Mouse (Mus musculus): ENCODE results near the gene Ccdc86. TPM values are rescaled to one million over a fixed set of nuclear protein-coding genes. Genes with fewer than 3 reads are reported as not detected.

Gene Ccdc86
- polyA plus RNA-seq (2016; fragmentation: Nextera tagmentation; extraction: Ambion mirVana): 31.1 and 39.2 TPM in 2 replicates

DNA sequence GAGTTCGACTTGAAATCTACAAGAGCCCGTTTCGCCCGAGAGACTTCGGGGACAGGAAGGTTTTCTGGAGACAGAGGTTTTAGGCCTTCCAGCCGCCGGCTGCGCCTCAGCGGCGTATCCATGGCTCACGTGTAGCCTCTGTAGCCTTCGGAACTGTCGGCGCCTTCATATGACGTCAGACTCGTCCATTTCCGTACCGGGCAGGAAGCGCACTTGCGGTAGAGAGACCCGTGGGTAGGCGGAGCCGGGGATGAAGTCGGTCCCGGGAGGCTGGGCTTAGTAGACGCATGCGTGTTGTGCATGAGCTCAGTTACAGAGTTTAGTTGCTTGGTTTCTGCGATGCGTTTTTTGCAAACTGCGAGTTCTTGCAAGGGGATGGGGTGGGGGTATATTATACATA is at the start of gene Ccdc86:
Ccdc86 (minus strand) TSS at position 155 of the 400 bp plus-strand sequence.
- H3K4me1 ChIP-seq: peaks cover 52% of the 10 kb centered on the region
- peak within 1 kb of the TSS; percentile 80 for H3K27ac ChIP-seq (replicated peaks)
- H3K36me3 ChIP-seq: peaks cover 31% of the 10 kb centered on the region
- peak; percentile 99 for DNase-seq (ENCODE audit: low spot score)
- H3K9me3 ChIP-seq (replicated peaks): no peaks in the 10 kb centered on the region
- peak within 1 kb of the TSS; percentile 82 for H3K4me3 ChIP-seq
- WGBS: under 1% methylated on average over 30 of the region's 30 CpGs
- H3K27me3 ChIP-seq (ENCODE audit: low read depth, poor library complexity, severe bottlenecking): no peaks in the 10 kb centered on the region

DNA sequence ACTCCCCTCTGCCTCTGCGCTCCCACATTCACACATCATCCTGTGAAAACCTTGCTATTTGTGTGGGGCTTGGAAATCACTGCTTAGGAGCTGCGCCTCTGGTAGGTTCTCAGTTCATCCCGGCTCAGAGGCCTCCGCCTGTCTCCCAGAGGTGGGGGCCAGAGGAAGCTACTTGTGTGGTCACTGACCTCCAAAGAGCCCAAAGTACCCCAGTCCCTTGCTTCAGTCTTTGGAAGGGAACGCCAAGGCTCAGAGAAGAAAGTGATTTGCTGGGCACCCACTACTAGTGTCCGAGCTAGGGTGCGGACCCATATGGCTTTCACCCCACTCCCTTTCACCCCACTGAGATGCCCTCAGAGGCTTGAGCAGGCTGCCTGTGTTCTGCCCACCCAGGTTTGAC is 44.1 kb upstream of the Ccdc86 start, which contains the start of gene Ms4a15:
Ms4a15 (minus strand) TSS at position 101 of the 400 bp plus-strand sequence.
- Histone ChIP-seq H3K4me1 (no peaks in the 10 kb centered on the region), H3K4me3 (no peak within 1 kb of the TSS), H3K27ac (replicated peaks) (no peak within 1 kb of the TSS), H3K27me3 (ENCODE audit: low read depth, poor library complexity, severe bottlenecking) (no peaks in the 10 kb centered on the region), H3K36me3 (no peaks in the 10 kb centered on the region), H3K9me3 (replicated peaks) (no peaks in the 10 kb centered on the region)
- WGBS: 90% methylated on average over 7 of the region's 7 CpGs
- DNase-seq (ENCODE audit: low spot score): no peak

GRCm38 (mm10) chr19:10991911-10992310 is 42.8 kb upstream of the Ccdc86 start:
- no peak for DNase-seq (ENCODE audit: low spot score)
- Histone ChIP-seq H3K36me3 (no peaks in the 10 kb centered on the region), H3K4me1 (no peaks in the 10 kb centered on the region), H3K27me3 (ENCODE audit: low read depth, poor library complexity, severe bottlenecking) (no peaks in the 10 kb centered on the region), H3K9me3 (replicated peaks) (no peaks in the 10 kb centered on the region), H3K27ac (replicated peaks) (no peak overlapping the region), H3K4me3 (no peak overlapping the region)

- Histone ChIP-seq H3K4me1 (no peaks in the 10 kb centered on the region), H3K36me3 (no peaks in the 10 kb centered on the region), H3K27me3 (ENCODE audit: low read depth, poor library complexity, severe bottlenecking) (no peaks in the 10 kb centered on the region), H3K4me3 (no peak overlapping the region), H3K9me3 (replicated peaks) (no peaks in the 10 kb centered on the region), H3K27ac (replicated peaks) (no peak overlapping the region)
- WGBS: 68% methylated on average over 1 of the region's 1 CpGs
- no peak for DNase-seq (ENCODE audit: low spot score)
Observed at GRCm38 (mm10) chr19:10990751-10991150, 41.7 kb upstream of the Ccdc86 start.

GRCm38 (mm10) chr19:10988563-10988962 is 39.5 kb upstream of the Ccdc86 start:
- H3K27ac ChIP-seq (replicated peaks): no peak overlapping the region
- DNase-seq (ENCODE audit: low spot score): no peak
- H3K9me3 ChIP-seq (replicated peaks): no peaks in the 10 kb centered on the region
- H3K4me3 ChIP-seq: no peak overlapping the region
- H3K36me3 ChIP-seq: no peaks in the 10 kb centered on the region
- no peaks in the 10 kb centered on the region for H3K27me3 ChIP-seq (ENCODE audit: low read depth, poor library complexity, severe bottlenecking)
- no peaks in the 10 kb centered on the region for H3K4me1 ChIP-seq
- WGBS: 83% methylated on average over 1 of the region's 1 CpGs

- 0 out of 2 replicates have a peak, but pooled peaks cover 3% of the 10 kb centered on the region for H3K4me1 ChIP-seq
- no peak for DNase-seq (ENCODE audit: low spot score)
- no peaks in the 10 kb centered on the region for H3K36me3 ChIP-seq
- WGBS: 87% methylated on average over 4 of the region's 4 CpGs
- no peaks in the 10 kb centered on the region for H3K27me3 ChIP-seq (ENCODE audit: low read depth, poor library complexity, severe bottlenecking)
- no peak overlapping the region for H3K4me3 ChIP-seq
- no peaks in the 10 kb centered on the region for H3K9me3 ChIP-seq (replicated peaks)
- H3K27ac ChIP-seq (replicated peaks): no peak overlapping the region
Observed at GRCm38 (mm10) chr19:10985889-10986288, 36.8 kb upstream of the Ccdc86 start.

GRCm38 (mm10) chr19:10984551-10984950 is 35.5 kb upstream of the Ccdc86 start:
- no peaks in the 10 kb centered on the region for H3K9me3 ChIP-seq (replicated peaks)
- no peak for DNase-seq (ENCODE audit: low spot score)
- WGBS: 79% methylated on average over 13 of the region's 13 CpGs
- H3K36me3 ChIP-seq: no peaks in the 10 kb centered on the region
- H3K27me3 ChIP-seq (ENCODE audit: low read depth, poor library complexity, severe bottlenecking): no peaks in the 10 kb centered on the region
- no peak overlapping the region for H3K4me3 ChIP-seq
- H3K4me1 ChIP-seq: peaks cover 8% of the 10 kb centered on the region
- H3K27ac ChIP-seq (replicated peaks): no peak overlapping the region

DNA sequence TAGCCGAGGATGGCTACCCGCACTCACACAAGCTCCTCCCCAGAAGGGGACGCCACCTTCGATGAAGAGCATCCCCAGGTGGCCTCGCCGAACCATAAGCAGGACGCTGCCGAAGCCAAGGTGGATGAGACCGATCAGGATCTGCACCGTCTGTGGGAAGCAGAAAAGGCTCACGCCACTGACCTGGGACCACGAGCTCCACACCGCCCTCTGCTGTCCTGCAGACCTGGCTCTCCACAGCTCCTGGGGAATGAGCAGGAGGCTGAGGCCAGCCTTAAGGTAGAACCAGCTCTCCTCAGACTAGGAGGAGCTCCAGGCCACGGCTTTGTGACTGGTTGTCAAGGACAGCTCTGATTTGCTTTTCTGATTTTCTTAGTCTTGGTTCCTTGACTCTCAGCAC is 34.1 kb upstream of the Ccdc86 start:
- Histone ChIP-seq H3K4me3 (peak overlapping the region; percentile 29), H3K9me3 (replicated peaks) (no peaks in the 10 kb centered on the region), H3K27ac (replicated peaks) (no peak overlapping the region), H3K4me1 (peaks cover 11% of the 10 kb centered on the region), H3K27me3 (ENCODE audit: low read depth, poor library complexity, severe bottlenecking) (no peaks in the 10 kb centered on the region), H3K36me3 (no peaks in the 10 kb centered on the region)
- WGBS: 26% methylated on average over 14 of the region's 14 CpGs
- peak; percentile 26 for DNase-seq (ENCODE audit: low spot score)

DNA sequence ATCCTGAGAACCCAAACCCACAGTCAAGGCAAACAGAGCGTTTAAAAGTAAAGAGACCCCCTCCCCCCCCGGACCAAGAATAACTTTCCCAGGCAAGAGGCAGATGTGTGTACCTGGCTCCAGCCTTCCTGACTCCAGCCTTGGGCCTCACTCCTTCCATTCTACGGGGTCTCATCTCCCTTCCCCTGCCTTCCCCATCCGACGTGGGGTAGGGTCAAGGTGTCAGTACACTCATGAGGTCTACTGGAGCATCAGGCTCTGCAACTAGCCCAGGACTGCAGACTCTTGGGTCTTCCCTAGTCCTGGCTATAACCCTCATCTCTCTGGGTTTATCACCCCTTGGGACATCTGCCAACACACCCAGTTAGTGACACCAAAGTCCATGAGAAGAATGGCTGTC is 31.1 kb upstream of the Ccdc86 start:
- 84% methylated on average over 5 of the region's 5 CpGs for WGBS
- Histone ChIP-seq H3K27me3 (ENCODE audit: low read depth, poor library complexity, severe bottlenecking) (no peaks in the 10 kb centered on the region), H3K9me3 (replicated peaks) (no peaks in the 10 kb centered on the region), H3K36me3 (no peaks in the 10 kb centered on the region), H3K4me3 (no peak overlapping the region), H3K27ac (replicated peaks) (no peak overlapping the region), H3K4me1 (peaks cover 11% of the 10 kb centered on the region)
- DNase-seq (ENCODE audit: low spot score): no peak

DNA sequence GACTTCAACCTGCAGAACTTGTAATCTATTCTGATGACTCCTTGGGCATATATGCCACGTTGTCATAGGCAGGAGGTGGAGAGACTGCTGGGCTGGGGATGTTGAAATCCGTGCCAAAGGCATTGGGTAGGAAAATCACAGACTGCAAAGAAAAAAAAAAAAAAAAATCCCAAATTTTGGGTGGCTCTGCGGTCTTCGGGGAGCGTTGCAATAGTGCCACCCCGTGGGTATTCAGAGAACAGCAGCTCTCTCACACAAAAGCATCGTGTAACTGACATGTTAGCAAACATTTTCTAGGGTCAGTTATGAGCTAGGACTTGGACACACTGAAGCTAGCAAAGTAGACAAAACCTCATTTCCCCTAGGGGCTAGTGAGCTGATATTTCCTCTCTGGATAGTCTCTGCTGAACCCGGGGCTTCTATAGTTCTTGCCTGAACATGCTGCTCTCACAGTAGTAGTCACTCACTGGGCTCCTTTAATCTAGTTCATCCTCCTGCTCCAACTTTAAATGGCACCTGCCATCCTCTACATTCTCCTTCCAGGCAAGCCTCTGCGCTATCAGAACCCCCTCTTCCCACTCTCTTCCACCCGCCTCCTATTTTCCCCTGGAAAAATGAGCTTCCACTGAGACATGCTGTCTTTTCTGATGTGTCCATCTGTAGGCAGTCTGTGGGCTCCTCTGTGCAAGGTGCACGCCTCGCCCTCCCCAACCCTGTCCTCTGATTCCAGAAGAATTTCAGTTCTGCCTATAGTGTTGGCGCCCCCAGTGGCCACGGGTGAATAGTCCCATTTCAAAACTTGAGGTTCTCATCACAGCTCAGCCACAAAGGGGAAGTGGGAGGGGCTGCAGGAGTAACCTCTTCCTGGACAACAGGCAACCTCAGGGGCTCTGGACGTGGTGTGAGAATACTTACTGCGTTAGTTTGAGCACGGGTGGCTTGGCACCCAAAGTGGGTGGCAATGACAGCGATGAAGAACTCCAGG is 30.4 kb upstream of the Ccdc86 start:
- peak overlapping the region; percentile 25; the same call in 1 of the 2 replicates for H3K27ac ChIP-seq (replicated peaks)
- peak overlapping the region; percentile 26 for H3K4me3 ChIP-seq

DNA sequence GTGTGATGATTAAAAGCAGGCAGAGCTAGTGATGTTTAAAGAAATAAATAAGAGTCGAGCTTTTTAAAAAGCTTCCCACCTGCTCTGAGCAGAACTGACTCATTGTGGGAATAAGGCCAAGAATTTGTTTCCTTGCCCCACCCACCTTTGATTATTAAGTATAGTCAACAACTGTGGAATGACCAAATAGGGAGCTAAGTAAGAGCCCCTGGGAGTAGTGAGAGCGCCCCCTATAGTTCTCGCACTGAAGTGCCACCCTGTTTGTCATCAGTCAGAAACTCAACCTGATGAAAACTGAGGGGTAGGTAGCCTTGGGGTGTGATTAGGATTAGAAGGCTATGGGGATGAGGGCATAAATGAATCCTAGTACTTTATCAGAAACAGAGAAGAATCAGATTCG is 27.3 kb upstream of the Ccdc86 start:
- WGBS: 60% methylated on average over 4 of the region's 4 CpGs
- DNase-seq (ENCODE audit: low spot score): no peak
- no peaks in the 10 kb centered on the region for H3K36me3 ChIP-seq
- no peaks in the 10 kb centered on the region for H3K27me3 ChIP-seq (ENCODE audit: low read depth, poor library complexity, severe bottlenecking)
- no peak overlapping the region for H3K4me3 ChIP-seq
- H3K27ac ChIP-seq (replicated peaks): no peak overlapping the region
- H3K4me1 ChIP-seq: peaks cover 8% of the 10 kb centered on the region
- 0 out of 2 replicates have a peak, but pooled peaks cover 7% of the 10 kb centered on the region for H3K9me3 ChIP-seq (replicated peaks)

More for the DNA sequence above, 30.4 kb upstream of the Ccdc86 start:
- WGBS: 13% methylated on average over 18 of the region's 18 CpGs
- Histone ChIP-seq H3K36me3 (no peaks in the 10 kb centered on the region), H3K9me3 (replicated peaks) (no peaks in the 10 kb centered on the region), H3K4me1 (peaks cover 11% of the 10 kb centered on the region), H3K27me3 (ENCODE audit: low read depth, poor library complexity, severe bottlenecking) (no peaks in the 10 kb centered on the region)
- DNase-seq (ENCODE audit: low spot score): peak; percentile 76

- no peak overlapping the region for H3K4me3 ChIP-seq
- 86% methylated on average over 2 of the region's 2 CpGs for WGBS
- DNase-seq (ENCODE audit: low spot score): no peak
Observed at GRCm38 (mm10) chr19:10975187-10975586, 26.1 kb upstream of the Ccdc86 start.

DNA sequence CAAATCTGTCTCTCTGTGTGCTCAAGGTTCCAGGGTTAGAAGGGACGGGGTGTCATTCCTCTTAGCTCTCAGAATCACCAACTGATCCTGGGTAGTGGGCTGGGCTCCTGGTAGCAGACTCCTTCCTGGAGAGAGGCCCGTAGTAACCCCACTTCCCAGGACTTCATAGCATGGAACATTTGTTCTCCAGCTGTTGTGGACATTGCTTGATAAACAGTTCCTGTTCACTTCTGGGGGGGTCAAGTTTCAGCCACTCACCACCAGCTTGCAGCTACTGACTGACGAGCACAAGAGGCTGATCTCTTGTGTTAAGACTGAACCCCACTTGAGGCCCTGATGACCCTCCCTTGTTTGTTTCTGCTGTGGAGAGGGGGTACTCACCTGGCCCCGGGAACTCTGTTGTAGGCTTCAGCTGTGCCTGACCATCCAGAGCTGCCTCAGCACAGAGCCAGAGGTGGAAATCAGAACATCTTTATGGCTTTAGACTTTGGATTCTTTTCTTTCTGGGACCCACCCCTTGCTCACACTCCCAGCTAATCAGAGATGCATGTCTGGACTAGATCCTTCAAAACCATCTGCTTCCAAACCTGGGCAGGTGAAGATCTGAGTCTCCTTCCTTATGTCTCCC is 25.3 kb upstream of the Ccdc86 start, which contains the start of gene Ms4a10:
Ms4a10 (minus strand) TSS at position 433 of the 628 bp plus-strand sequence.
- H3K4me3 ChIP-seq: no peak within 1 kb of the TSS
- H3K36me3 ChIP-seq: no peaks in the 10 kb centered on the region
- H3K4me1 ChIP-seq: peaks cover 1% of the 10 kb centered on the region
- WGBS: 68% methylated on average over 4 of the region's 4 CpGs
- H3K27me3 ChIP-seq (ENCODE audit: low read depth, poor library complexity, severe bottlenecking): no peaks in the 10 kb centered on the region
- peaks cover 7% of the 10 kb centered on the region; the same call in 1 of the 2 replicates for H3K9me3 ChIP-seq (replicated peaks)
- no peak for DNase-seq (ENCODE audit: low spot score)
- H3K27ac ChIP-seq (replicated peaks): no peak within 1 kb of the TSS

More at GRCm38 (mm10) chr19:10975187-10975586, 26.1 kb upstream of the Ccdc86 start:
- Histone ChIP-seq H3K27me3 (ENCODE audit: low read depth, poor library complexity, severe bottlenecking) (no peaks in the 10 kb centered on the region), H3K27ac (replicated peaks) (no peak overlapping the region), H3K36me3 (no peaks in the 10 kb centered on the region), H3K4me1 (peaks cover 8% of the 10 kb centered on the region), H3K9me3 (replicated peaks) (peaks cover 7% of the 10 kb centered on the region; the same call in 1 of the 2 replicates)
